Comparison of ENCODE assay signal across 21 mouse cellular contexts in the genomic region with DNA sequence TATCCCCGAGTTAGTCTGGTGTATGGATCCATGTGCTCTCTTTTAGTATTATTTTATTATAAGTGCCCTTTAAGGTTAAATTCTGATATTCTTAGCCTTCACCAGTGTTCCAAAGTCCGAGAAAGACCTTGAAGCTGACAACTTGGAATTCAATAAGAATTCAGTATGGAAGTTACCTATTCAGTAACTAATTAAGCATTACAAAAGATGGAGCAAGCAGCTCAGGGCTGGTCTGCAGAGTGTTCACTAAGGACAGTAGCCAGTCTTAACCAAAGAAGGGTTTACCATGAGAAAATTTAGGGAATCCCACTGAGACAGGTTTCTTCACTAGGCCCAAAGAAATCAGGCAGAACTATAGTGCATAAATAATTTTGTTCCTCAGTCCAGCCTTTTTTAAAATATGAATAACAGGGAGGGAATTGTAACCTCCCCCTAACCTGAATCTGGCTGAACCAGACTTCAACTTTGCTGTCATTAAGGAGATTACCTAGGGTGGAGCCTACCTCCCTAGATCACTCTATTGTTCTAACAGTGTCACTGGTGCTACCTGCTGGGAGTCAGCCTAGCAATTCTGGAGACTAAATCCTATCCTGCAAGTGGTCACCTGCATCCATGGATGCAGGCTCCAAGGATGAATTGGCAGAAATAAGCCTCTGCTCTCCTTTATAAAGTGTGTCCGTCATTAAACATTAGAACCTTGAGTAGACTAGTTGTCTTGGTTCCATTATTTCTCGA.
A peak's percentile ranks its signal among the peaks of the same experiment; 100 is the strongest.
DNase-seq lines count a peak whose midpoint lies in the region; ATAC-seq and TF ChIP-seq lines count a peak whose summit lies in the region.
"Had no signal": no experiment of that assay in that cellular context is flagged by ENCODE, and none has a peak within 500 bp of the region (broad histone marks: within the 10 kb centered on the region; RNA-seq: fewer than 3 reads in every experiment).

No protein-coding gene starts in this region.

- no peak for TF ChIP-seq POLR2A in ES-Bruce4 (IDR thresholded peaks at IDR 0.05; ENCODE audit: insufficient read depth, low read length)

- H3K36me3 ChIP-seq in ES-Bruce4 (ENCODE audit: control insufficient read depth, insufficient read depth, low read length, poor library complexity, severe bottlenecking) (no peaks in the 10 kb centered on the region), ES-E14 (ENCODE audit: control insufficient read depth, insufficient read depth, low read length, poor library complexity, severe bottlenecking) (no peaks in the 10 kb centered on the region)
- H3K36me3 ChIP-seq in forebrain, embryonic 12.5 days (replicated peaks) = no peaks in the 10 kb centered on the region
- H3K36me3 ChIP-seq in midbrain, embryonic 10.5 days = no peaks in the 10 kb centered on the region
- H3K36me3 ChIP-seq: embryonic facial prominence, embryonic 13.5 days; embryonic facial prominence, embryonic 15.5 days had no signal

- H3K9ac ChIP-seq in ES-Bruce4 (ENCODE audit: low read depth, poor library complexity, severe bottlenecking) (no peak overlapping the region), ES-E14 (ENCODE audit: insufficient read depth, low read depth, low read length, poor library complexity, severe bottlenecking) (no peak overlapping the region)
- H3K9ac ChIP-seq in forebrain, embryonic 12.5 days = no peak overlapping the region
- H3K9ac ChIP-seq: embryonic facial prominence, embryonic 13.5 days; embryonic facial prominence, embryonic 15.5 days had no signal

- no peaks in the 10 kb centered on the region for H3K9me3 ChIP-seq in ES-Bruce4 (replicated peaks; ENCODE audit: control insufficient read depth, insufficient read depth, low read length, poor library complexity, severe bottlenecking)
- no peaks in the 10 kb centered on the region for H3K9me3 ChIP-seq in ES-E14 (ENCODE audit: control insufficient read depth, insufficient read depth, low read depth, low read length)
- no peaks in the 10 kb centered on the region for H3K9me3 ChIP-seq in forebrain, embryonic 12.5 days
- H3K9me3 ChIP-seq in midbrain, embryonic 10.5 days (replicated peaks) = no peaks in the 10 kb centered on the region
- H3K9me3 ChIP-seq: embryonic facial prominence, embryonic 13.5 days; embryonic facial prominence, embryonic 15.5 days had no signal

- in situ Hi-C loops in ES-E14 (cut with MboI; ENCODE audit: low sequenced_read_pairs in 2 of 2, unreplicated experiment in 2 of 2) = no loop called here

- no peak for TF ChIP-seq CTCF in ES-Bruce4 (IDR thresholded peaks at IDR 0.05; ENCODE audit: low read depth, low read length)

- H3K4me1 ChIP-seq in ES-Bruce4 (ENCODE audit: control insufficient read depth, insufficient read depth, low read length) (peaks cover 2% of the 10 kb centered on the region), ES-E14 (ENCODE audit: control insufficient read depth in 2 of 2, insufficient read depth in 2 of 2, low read length in 2 of 2, poor library complexity in 1 of 2) (peaks cover 9 to 20% of the 10 kb centered on the region in 2 experiments; a peak in 3 of 4 replicates)
- no peaks in the 10 kb centered on the region for H3K4me1 ChIP-seq in forebrain, embryonic 12.5 days
- H3K4me1 ChIP-seq in midbrain, embryonic 10.5 days = no peaks in the 10 kb centered on the region
- H3K4me1 ChIP-seq: embryonic facial prominence, embryonic 13.5 days; embryonic facial prominence, embryonic 15.5 days had no signal

- WGBS in forebrain, embryonic 12.5 days = 65% methylated on average over 4 of the region's 4 CpGs
- 68% methylated on average over 4 of the region's 4 CpGs for WGBS in midbrain, embryonic 10.5 days

- peak; percentile 13; the same call in 1 of the 2 replicates for TF ChIP-seq EP300 in ES-Bruce4 (IDR thresholded peaks at IDR 0.05; ENCODE audit: insufficient read depth, low read depth, low read length)

- no peaks in the 10 kb centered on the region for H3K27me3 ChIP-seq in ES-Bruce4 (ENCODE audit: control insufficient read depth, insufficient read depth, low read length, poor library complexity, severe bottlenecking)
- no peaks in the 10 kb centered on the region for H3K27me3 ChIP-seq in forebrain, embryonic 12.5 days
- no peaks in the 10 kb centered on the region for H3K27me3 ChIP-seq in midbrain, embryonic 10.5 days (ENCODE audit: low read depth, poor library complexity, severe bottlenecking)
- H3K27me3 ChIP-seq: embryonic facial prominence, embryonic 13.5 days; embryonic facial prominence, embryonic 15.5 days had no signal

- no peak overlapping the region for H3K4me2 ChIP-seq in forebrain, embryonic 12.5 days
- H3K4me2 ChIP-seq: embryonic facial prominence, embryonic 13.5 days; embryonic facial prominence, embryonic 15.5 days had no signal

- ATAC-seq in forebrain, embryonic 12.5 days (ENCODE audit: low FRiP score) = no peak
- ATAC-seq: forebrain, embryonic 14.5 days; forebrain, embryonic 16.5 days had no signal

- H3K27ac ChIP-seq in ES-Bruce4 (ENCODE audit: insufficient read depth, low read length) = peak overlapping the region; percentile 92
- peak overlapping the region; percentile 98 for H3K27ac ChIP-seq in ES-E14 (ENCODE audit: insufficient read depth, low read depth, low read length, poor library complexity, severe bottlenecking)
- H3K27ac ChIP-seq in forebrain, embryonic 12.5 days = no peak overlapping the region
- no peak overlapping the region for H3K27ac ChIP-seq in midbrain, embryonic 10.5 days (replicated peaks)
- H3K27ac ChIP-seq: embryonic facial prominence, embryonic 13.5 days; embryonic facial prominence, embryonic 15.5 days had no signal

- H3K4me3 ChIP-seq in ES-Bruce4 (ENCODE audit: low read depth, low read length) = no peak overlapping the region
- peak overlapping the region in 1 of 2 experiments; percentile 3; a peak in 1 of 4 replicates for H3K4me3 ChIP-seq in ES-E14 (ENCODE audit: insufficient read depth in 1 of 2, low read depth in 1 of 2, low read length in 2 of 2, poor library complexity in 1 of 2, severe bottlenecking in 1 of 2)
- H3K4me3 ChIP-seq in forebrain, embryonic 12.5 days (replicated peaks) = no peak overlapping the region
- no peak overlapping the region for H3K4me3 ChIP-seq in midbrain, embryonic 10.5 days
- H3K4me3 ChIP-seq: embryonic facial prominence, embryonic 13.5 days; embryonic facial prominence, embryonic 15.5 days; erythroblast, embryonic 14.5 days had no signal

- peak; percentile 47 for DNase-seq in ES-E14 (ENCODE audit: low read depth, low spot score)
- peak; percentile 77 for DNase-seq in ZHBTc4 (ENCODE audit: low read depth, low spot score)
- DNase-seq in left cerebral cortex, adult 8-10 months (ENCODE audit: low spot score in 2 of 2) = no peak
- no peak for DNase-seq in midbrain, embryonic 10.5 days (ENCODE audit: low spot score)
- DNase-seq in ovary, postnatal 36 days (ENCODE audit: low spot score) = no peak
- DNase-seq: adrenal gland, adult 2 months; adrenal gland, postnatal 10 days; adrenal gland, postnatal 25 days; cerebellum, adult 11-12 months; cerebellum, adult 8-10 months; cerebellum, adult 9-11 months; cerebellum, postnatal 14 days; cerebellum, postnatal 36 days; embryo, embryonic 11 days had no signal

TF ChIP-seq in ES-E14, 5 proteins besides CTCF, POLR2A, EP300 and RAD21:
- TF ChIP-seq ZNF384 (IDR thresholded peaks at IDR 0.05; ENCODE audit: low read depth, low read length) = no peak
- TF ChIP-seq CHD2 (IDR thresholded peaks at IDR 0.05; ENCODE audit: low read depth, low read length) = 0 out of 2 replicates have a peak, but pooled peaks have one; percentile 19

Comparison
In these comparisons a context has a peak if more than half of its experiments do, and no peak if none do; other contexts are left out.
1. H3K27ac ChIP-seq: peak in ES-Bruce4 (single experiment) and ES-E14 (single experiment); none in forebrain, embryonic 12.5 days (single experiment) and midbrain, embryonic 10.5 days (single experiment).
2. DNase-seq: peak in ES-E14 (single experiment) and ZHBTc4 (single experiment); none in left cerebral cortex, adult 8-10 months (0 of 2), midbrain, embryonic 10.5 days (single experiment) and ovary, postnatal 36 days (single experiment).